Mouse (Mus musculus): ENCODE measurements at regions not wholly inside any gene's neighbourhood (a gene's known extent, or its start where the extent isn't known, plus 50 kb on each side); places are given as distances from the start of the nearest gene placed in this dataset.

DNA sequence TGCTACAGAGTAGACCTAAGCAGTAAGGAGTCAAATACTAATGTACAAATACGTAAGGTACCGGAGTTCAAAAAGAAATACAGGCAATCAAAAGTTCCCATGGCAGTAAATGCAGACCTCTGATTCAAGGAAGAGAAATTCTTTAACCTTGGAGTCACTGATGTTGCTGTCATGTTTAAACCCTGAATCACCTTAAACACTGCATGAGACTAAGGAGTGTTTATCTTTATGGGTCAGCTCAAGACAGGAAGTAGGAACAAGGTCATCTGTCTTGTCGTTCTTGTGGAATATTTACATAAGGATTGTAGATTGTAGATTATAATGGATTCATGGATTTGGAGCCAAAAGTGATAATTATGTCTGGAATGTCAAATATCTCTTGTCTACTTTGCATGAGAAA, 1708.7 kb upstream of the Slc10a2 start:
- TF ChIP-seq GATA1 (IDR thresholded peaks at IDR 0.05; ENCODE audit: borderline replicate concordance, low read length) (no peak), FLI1 (IDR thresholded peaks at IDR 0.05; ENCODE audit: low read length) (no peak)

Measured in megakaryocyte, embryonic 14.5 days (primary cell).